Mouse (Mus musculus): ENCODE measurements around the gene Sec14l1. TPM values are rescaled to one million over a fixed set of nuclear protein-coding genes. Genes with fewer than 3 reads are reported as not detected.
"Not testable (repeated sequence)": the region's sequence is repeated elsewhere in the genome, so short reads cannot be mapped to it uniquely, and the experiment has no call there.

Gene Sec14l1
- polyA plus RNA-seq, 1 experiment, result 133 TPM

DNA sequence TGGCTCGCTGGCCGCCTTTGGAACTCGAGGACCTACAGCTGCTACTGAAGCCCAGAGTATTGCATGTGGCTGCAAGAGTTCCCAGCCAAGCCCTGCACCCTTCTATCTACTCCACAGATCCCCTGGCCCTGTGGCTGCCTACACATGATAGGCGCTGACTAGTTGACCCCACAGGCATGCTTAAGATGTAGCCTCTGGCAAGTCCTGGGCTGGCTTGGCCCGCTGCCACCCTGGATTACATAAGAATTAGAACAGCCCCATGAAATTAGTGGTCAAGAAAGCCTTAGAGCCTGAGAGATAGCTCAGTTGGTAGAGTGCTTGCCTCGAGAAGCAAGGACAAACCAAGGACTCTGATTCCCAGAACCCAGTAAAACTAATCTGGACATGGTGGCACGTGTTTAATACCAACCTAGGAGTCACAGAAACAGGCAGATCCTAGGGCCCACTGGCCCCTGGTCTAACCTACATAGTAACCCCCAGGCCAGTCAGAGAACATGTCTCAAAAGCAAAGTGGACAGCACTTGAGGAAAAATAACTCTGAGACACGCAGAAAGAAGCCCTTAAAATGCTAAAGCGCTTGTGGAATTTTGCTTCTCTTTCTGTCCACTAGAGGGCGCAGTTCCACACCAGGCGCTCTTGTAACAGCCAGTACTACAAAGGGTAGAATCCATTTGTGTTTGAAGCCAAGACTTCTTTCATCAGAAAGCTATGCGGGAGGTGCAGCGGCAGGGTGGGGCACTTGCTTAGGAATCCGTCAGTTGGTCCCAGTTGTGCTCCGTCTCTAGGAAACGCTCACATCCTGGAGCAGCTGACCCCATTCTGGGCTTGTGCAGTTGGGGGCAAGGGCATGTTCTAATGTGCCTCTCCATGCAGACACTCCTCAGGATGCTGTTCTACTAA lies 33.6 kb upstream of the Sec14l1 start:
- Histone ChIP-seq H3K36me3 (ENCODE audit: control insufficient read depth, insufficient read depth, low read length) (no peaks in the 10 kb centered on the region), H3K27me3 (ENCODE audit: control insufficient read depth, insufficient read depth, low read length) (no peaks in the 10 kb centered on the region), H3K4me3 (ENCODE audit: control insufficient read depth, low read depth, low read length) (no peak overlapping the region), H3K27ac (ENCODE audit: control insufficient read depth, insufficient read depth, low read depth, low read length) (peak overlapping the region; percentile 62), H3K4me1 (ENCODE audit: control insufficient read depth, insufficient read depth, low read length) (peaks cover 31% of the 10 kb centered on the region)
- TF ChIP-seq POLR2A (IDR thresholded peaks at IDR 0.05; ENCODE audit: control insufficient read depth, low read depth, low read length), result no peak
- peak; percentile 23; the same call in 1 of the 2 replicates for TF ChIP-seq CTCF (IDR thresholded peaks at IDR 0.05; ENCODE audit: control insufficient read depth, insufficient read depth, insufficient replicate concordance, low read depth, low read length)

DNA sequence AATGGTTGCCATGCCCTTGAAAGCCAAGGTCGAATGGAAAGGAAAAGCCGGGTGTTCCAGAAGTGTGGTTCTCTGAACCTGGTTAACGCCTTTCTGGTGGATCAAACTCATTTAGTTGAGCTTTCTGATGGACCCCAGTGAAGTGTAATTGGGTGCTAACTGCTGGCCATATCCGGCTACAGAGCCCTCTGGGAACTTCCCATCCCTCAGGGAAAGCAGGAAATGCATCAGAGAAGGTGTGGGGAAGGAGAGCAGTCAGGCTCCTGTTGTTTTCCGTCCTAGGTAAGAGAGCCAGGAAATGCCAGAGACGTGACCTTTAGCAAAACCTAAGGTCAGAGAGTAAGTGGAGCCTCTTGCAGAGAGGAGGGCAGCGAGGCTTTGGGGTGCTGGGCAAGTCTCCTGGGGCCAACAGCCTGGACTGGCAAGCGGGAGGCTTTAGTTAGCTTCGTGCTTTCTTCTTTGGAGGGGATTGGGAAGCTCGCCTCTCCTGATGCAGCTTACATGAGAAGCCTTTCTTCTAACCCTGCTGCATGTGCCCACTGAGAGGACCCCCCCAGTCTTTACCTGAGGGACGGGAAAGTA lies 32.5 kb upstream of the Sec14l1 start:
- Histone ChIP-seq H3K36me3 (ENCODE audit: control insufficient read depth, insufficient read depth, low read length) (no peaks in the 10 kb centered on the region), H3K4me1 (ENCODE audit: control insufficient read depth, insufficient read depth, low read length) (peaks cover 26% of the 10 kb centered on the region), H3K27ac (ENCODE audit: control insufficient read depth, insufficient read depth, low read depth, low read length) (peak overlapping the region; percentile 75), H3K27me3 (ENCODE audit: control insufficient read depth, insufficient read depth, low read length) (no peaks in the 10 kb centered on the region), H3K4me3 (ENCODE audit: control insufficient read depth, low read depth, low read length) (no peak overlapping the region)
- TF ChIP-seq CTCF (IDR thresholded peaks at IDR 0.05; ENCODE audit: control insufficient read depth, insufficient read depth, insufficient replicate concordance, low read depth, low read length) (no peak), POLR2A (IDR thresholded peaks at IDR 0.05; ENCODE audit: control insufficient read depth, low read depth, low read length) (no peak)

DNA sequence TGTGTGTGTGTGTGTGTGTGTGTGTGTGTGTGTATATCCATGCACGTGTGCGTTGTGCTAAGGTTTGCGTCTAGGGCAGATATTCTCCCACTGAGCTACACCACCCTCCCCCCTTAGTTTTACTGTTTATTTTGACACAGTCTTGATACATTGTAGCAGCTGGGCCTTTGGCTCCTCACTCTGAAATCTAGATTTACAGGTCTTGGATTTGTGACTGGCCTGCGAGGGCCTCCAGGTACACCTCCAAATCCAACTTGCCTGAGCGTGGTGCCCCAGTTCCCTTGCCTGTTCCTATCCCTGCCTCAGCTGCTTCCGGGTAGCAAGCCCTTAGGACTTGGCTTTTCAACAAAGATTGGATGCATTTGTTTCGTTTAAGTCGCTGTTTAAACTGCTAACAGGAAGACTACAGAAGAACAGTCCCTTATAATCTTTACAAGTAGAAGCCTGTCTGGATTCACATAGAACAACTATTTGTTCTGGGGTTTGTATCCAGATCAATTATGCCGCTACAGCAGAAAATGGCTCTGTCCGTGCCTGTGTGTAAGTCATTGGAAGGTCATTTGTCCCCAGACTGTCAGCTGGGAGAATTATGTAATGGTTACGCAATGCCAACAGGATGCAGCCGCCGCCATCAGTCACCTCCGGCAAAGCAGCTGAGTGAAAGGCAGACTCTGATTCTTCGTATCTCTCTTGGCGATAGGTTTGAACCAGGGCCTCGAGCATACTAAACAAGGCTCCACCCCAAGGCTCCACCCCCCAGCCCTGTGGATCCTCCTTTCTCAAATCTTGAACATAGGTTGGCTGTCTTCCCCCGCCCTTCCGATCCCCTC lies 31.7 kb upstream of the Sec14l1 start:
- peak overlapping the region; percentile 75 for H3K27ac ChIP-seq (ENCODE audit: control insufficient read depth, insufficient read depth, low read depth, low read length)
- H3K27me3 ChIP-seq (ENCODE audit: control insufficient read depth, insufficient read depth, low read length), result no peaks in the 10 kb centered on the region
- no peak overlapping the region for H3K4me3 ChIP-seq (ENCODE audit: control insufficient read depth, low read depth, low read length)
- peaks cover 27% of the 10 kb centered on the region for H3K4me1 ChIP-seq (ENCODE audit: control insufficient read depth, insufficient read depth, low read length)
- no peak for TF ChIP-seq POLR2A (IDR thresholded peaks at IDR 0.05; ENCODE audit: control insufficient read depth, low read depth, low read length)
- no peak for TF ChIP-seq CTCF (IDR thresholded peaks at IDR 0.05; ENCODE audit: control insufficient read depth, insufficient read depth, insufficient replicate concordance, low read depth, low read length)
- no peaks in the 10 kb centered on the region for H3K36me3 ChIP-seq (ENCODE audit: control insufficient read depth, insufficient read depth, low read length)

DNA sequence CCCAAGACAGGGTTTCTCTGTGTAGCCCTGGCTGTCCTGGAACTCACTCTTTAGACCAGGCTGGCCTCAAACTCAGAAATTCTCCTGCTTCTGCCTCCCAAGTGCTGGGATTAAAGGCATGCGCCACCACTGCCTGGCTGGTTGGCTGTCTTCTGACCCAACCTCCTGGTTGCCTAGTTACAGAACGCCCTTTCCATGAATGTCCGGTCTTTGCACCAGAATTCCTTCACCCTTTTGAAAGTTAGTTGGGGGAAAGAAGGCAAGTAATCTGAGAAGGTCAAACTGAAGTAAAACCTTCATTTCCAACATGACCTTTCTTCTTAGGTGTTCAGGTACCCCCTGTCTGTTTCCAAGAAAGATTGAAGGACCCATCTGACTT lies 31.1 kb upstream of the Sec14l1 start:
- not testable (repeated sequence) for H3K36me3 ChIP-seq (ENCODE audit: control insufficient read depth, insufficient read depth, low read length); H3K27me3 ChIP-seq (ENCODE audit: control insufficient read depth, insufficient read depth, low read length); H3K27ac ChIP-seq (ENCODE audit: control insufficient read depth, insufficient read depth, low read depth, low read length); H3K4me3 ChIP-seq (ENCODE audit: control insufficient read depth, low read depth, low read length)
- H3K4me1 ChIP-seq (ENCODE audit: control insufficient read depth, insufficient read depth, low read length), result peaks cover 30% of the 10 kb centered on the region

DNA sequence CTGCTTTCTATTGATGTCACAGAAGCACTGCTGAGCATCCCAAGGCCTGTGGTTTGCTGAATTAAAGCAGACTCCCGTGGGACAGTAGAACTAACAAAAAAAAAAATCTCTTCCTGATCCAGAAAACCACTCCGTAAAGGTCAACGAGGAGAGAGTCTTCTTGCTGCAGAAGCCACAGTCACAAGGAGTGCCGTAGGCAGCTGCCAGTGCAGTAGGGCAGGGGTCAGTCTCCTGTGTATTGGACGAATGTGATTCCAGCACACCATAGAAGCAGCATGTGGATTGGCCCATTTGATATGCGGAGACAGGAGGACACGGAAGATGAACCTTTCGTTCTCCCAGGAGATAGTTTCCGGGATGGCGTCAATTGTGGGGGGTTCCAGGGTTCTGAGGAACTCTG lies 28.8 kb upstream of the Sec14l1 start:
- Histone ChIP-seq H3K4me3 (ENCODE audit: control insufficient read depth, low read depth, low read length) (no peak overlapping the region), H3K4me1 (ENCODE audit: control insufficient read depth, insufficient read depth, low read length) (peaks cover 31% of the 10 kb centered on the region), H3K27me3 (ENCODE audit: control insufficient read depth, insufficient read depth, low read length) (no peaks in the 10 kb centered on the region), H3K27ac (ENCODE audit: control insufficient read depth, insufficient read depth, low read depth, low read length) (no peak overlapping the region), H3K36me3 (ENCODE audit: control insufficient read depth, insufficient read depth, low read length) (no peaks in the 10 kb centered on the region)
- TF ChIP-seq CTCF (IDR thresholded peaks at IDR 0.05; ENCODE audit: control insufficient read depth, insufficient read depth, insufficient replicate concordance, low read depth, low read length), result no peak
- TF ChIP-seq POLR2A (IDR thresholded peaks at IDR 0.05; ENCODE audit: control insufficient read depth, low read depth, low read length), result no peak

DNA sequence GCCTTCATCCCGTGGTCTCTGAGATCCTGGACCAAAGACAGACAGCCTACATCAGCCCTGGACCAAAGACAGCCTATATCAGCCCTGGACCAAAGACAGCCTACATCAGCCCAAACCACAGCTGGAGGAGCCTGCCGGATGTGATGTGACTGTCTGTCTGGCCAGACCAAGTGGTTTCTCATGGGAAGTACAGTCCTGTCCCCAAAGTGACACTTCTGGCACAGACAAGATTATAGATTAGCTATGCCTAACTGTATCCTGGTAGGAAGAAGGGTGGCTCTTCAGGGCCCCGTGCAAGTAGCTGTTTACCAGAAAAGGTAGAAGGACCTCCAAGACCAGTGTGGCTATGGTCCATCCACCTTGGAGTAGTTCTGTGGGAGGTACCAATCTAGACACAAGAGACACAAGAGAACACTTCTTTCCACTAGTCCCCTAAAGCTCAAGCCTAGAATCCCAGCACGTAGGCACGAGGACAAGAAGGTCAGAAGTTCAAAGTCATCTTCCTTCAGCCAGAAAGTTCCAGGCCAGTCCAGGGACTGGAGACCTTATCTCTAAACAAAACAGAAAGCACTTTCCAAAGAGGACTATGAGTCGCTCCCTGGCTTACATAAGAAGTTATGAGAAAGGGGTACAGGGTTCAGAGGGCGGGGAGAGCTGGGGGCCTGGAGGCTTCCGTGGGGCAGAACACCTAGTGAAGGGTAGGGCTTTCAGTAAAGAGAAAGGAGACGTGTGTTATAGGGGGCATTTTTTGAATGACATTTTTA lies 27.8 kb upstream of the Sec14l1 start:
- no peaks in the 10 kb centered on the region for H3K27me3 ChIP-seq (ENCODE audit: control insufficient read depth, insufficient read depth, low read length)
- peak overlapping the region; percentile 5; the same call in 1 of the 2 replicates for H3K27ac ChIP-seq (ENCODE audit: control insufficient read depth, insufficient read depth, low read depth, low read length)
- TF ChIP-seq POLR2A (IDR thresholded peaks at IDR 0.05; ENCODE audit: control insufficient read depth, low read depth, low read length), result no peak
- TF ChIP-seq CTCF (IDR thresholded peaks at IDR 0.05; ENCODE audit: control insufficient read depth, insufficient read depth, insufficient replicate concordance, low read depth, low read length), result no peak
- peaks cover 25% of the 10 kb centered on the region for H3K4me1 ChIP-seq (ENCODE audit: control insufficient read depth, insufficient read depth, low read length)
- no peak overlapping the region for H3K4me3 ChIP-seq (ENCODE audit: control insufficient read depth, low read depth, low read length)
- no peaks in the 10 kb centered on the region for H3K36me3 ChIP-seq (ENCODE audit: control insufficient read depth, insufficient read depth, low read length)

Measured in testis, adult 2 months (tissue).